Mouse (Mus musculus) neural tube, postnatal 0 days (tissue): ENCODE results near the gene Adipoq. TPM values are rescaled to one million over a fixed set of nuclear protein-coding genes. Genes with fewer than 3 reads are reported as not detected.

Experiments
- microRNA-seq: library from miRNA; unstranded; fragments of <30 nt; microRNA quantifications from one replicate; pipeline ENCODE4, GENCODE M21; 2016
- polyA plus RNA-seq: library from polyadenylated mRNA; unstranded; fragments of >200 nt; fragmentation: Nextera tagmentation; extraction: Ambion mirVana; gene quantifications from 2 replicates; pipeline ENCODE4 v1.2.1, GENCODE M21; 2015

Gene Adipoq
- polyA plus RNA-seq, result 0.31 and 0.47 TPM in 2 replicates

DNA sequence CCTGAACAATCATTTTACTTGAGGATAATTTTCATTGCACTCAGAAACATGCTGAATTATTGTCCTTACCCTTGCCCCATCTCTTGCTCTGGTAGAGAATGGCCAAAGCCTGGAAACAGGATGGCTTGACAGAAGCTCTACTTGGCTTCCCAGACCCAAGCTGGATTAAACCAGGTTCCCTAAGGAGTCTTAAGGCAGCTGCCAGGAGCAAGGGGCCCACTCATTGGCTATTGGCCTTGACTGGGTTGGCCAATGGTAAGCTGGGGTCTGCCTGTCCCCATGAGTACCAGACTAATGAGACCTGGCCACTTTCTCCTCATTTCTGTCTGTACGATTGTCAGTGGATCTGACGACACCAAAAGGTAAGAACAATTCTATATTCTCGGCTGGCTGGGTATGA, at the start of gene Adipoq:
Gene Adipoq, plus strand, starts transcription at position 257 of the 400 bp plus-strand sequence.

GRCm38 (mm10) chr16:23107231-23107942, 38.9 kb upstream of the Adipoq start, which contains the start of gene Eif4a2:
Eif4a2 (plus strand) TSS chr16:23107444.

DNA sequence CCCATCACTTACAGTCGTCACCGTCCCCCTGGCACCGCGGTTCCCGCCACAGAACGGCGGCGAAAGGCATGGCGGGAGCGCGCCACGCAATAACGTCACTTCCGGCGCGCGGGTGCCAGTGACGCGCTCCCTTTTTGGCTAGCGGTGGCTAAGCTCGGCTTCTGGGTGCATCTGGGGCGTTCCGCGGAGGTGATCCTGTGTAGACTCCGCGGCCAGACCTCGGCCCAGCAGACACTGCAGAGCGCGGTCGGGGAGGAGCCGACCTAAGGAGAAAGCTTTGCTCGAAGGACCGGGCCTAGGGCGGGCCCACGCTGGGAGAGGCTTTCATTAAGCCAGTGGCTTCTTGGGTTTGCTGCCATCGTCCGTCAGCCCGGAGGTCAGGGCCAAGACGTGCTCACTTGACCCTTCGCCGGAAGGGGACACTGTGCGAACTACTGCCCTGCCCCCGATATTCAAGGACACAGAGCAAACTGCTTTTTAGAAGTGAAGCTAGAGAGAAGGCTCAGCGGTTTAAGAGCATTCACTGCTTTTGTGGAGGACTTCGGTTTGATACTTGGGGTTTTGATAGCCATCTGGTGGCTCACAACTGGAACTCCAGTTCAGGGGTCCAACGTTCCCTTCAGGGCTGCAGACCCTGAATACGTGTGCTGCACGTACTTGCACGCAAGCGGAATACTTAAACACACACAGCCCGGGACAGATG, 18.5 kb upstream of the Adipoq start, which contains the start of gene Rfc4:
Gene Rfc4, minus strand, starts transcription at position 65 of the 703 bp plus-strand sequence.

Small RNA genes lying within 50 kb of the gene (microRNA-seq; reads per million reads assigned to microRNA genes)
- gene Gm49346, result not detected

Other genes with a start within 250 kb of the Adipoq start
- 0.31 TPM in 1 of 2 replicates, not detected in the other for gene Fetub, start 228.2 kb upstream of the Adipoq start, polyA plus RNA-seq
- gene Hrg, start 195.5 kb upstream of the Adipoq start, polyA plus RNA-seq, result 0.12 and 0.18 TPM in 2 replicates
- gene Kng2, start 117.1 kb upstream of the Adipoq start, polyA plus RNA-seq, result 0.72 and 1.9 TPM in 2 replicates
- gene Kng1, start 88.7 kb upstream of the Adipoq start, polyA plus RNA-seq, result 0.25 and 0.62 TPM in 2 replicates
- 263 and 281 TPM in 2 replicates for gene Eif4a2, start 39.1 kb upstream of the Adipoq start, polyA plus RNA-seq
- gene Rfc4, start 18.8 kb upstream of the Adipoq start, polyA plus RNA-seq, result 26.8 and 29.4 TPM in 2 replicates
- 11.5 TPM in 2 replicates for gene St6gal1, start 78.2 kb downstream of the Adipoq start, polyA plus RNA-seq